7 mouse cellular contexts compared by ENCODE assay signal in genomic region chr2:154436076-154436457, GRCm38 (mm10). TPM values are rescaled to one million over a fixed set of nuclear protein-coding genes. Genes with fewer than 3 reads are reported as not detected.
DNase-seq lines count a peak whose midpoint lies in the region; ATAC-seq lines count a peak whose summit lies in the region.

No protein-coding gene starts in this region.

- H3K9me3 ChIP-seq in intestine, embryonic 16.5 days (ENCODE audit: control insufficient read depth, low read length), result no peaks in the 10 kb centered on the region
- H3K9me3 ChIP-seq in midbrain, embryonic 11.5 days (ENCODE audit: control insufficient read depth, low read length), result no peaks in the 10 kb centered on the region

- peak overlapping the region; percentile 98 for H3K4me3 ChIP-seq in intestine, embryonic 16.5 days (ENCODE audit: low read length)
- peak overlapping the region; percentile 96 for H3K4me3 ChIP-seq in midbrain, embryonic 11.5 days (ENCODE audit: low read depth, low read length)

- no peak overlapping the region for H3K27ac ChIP-seq in intestine, embryonic 16.5 days (ENCODE audit: low read length)
- peak overlapping the region; percentile 93; the same call in 1 of the 2 replicates for H3K27ac ChIP-seq in midbrain, embryonic 11.5 days (ENCODE audit: low read depth, low read length)

- H3K9ac ChIP-seq in intestine, embryonic 16.5 days (ENCODE audit: low read depth, low read length), result peak overlapping the region; percentile 100
- peak overlapping the region; percentile 98; the same call in 1 of the 2 replicates for H3K9ac ChIP-seq in midbrain, embryonic 11.5 days (ENCODE audit: low read length)

- H3K27me3 ChIP-seq in intestine, embryonic 16.5 days (replicated peaks; ENCODE audit: control insufficient read depth, insufficient read depth, low read length), result no peaks in the 10 kb centered on the region
- no peaks in the 10 kb centered on the region for H3K27me3 ChIP-seq in midbrain, embryonic 11.5 days (ENCODE audit: control insufficient read depth, insufficient read depth, low read length)

- peaks cover 12% of the 10 kb centered on the region for H3K4me1 ChIP-seq in intestine, embryonic 16.5 days (ENCODE audit: control insufficient read depth, insufficient read depth, low read length)
- H3K4me1 ChIP-seq in midbrain, embryonic 11.5 days (ENCODE audit: control insufficient read depth, insufficient read depth, low read length), result peaks cover 6% of the 10 kb centered on the region

- DNase-seq in adrenal gland, adult 8-10 months, result peak; percentile 98
- peak; percentile 98 for DNase-seq in embryo, embryonic 9.5 days (ENCODE audit: extremely low spot score)
- peak; percentile 96 to 98 for DNase-seq in gastrocnemius, postnatal 4 days (ENCODE audit: low spot score in 2 of 2)
- DNase-seq in left cerebral cortex, postnatal 36 days (ENCODE audit: low spot score in 2 of 2), result peak; percentile 98 to 99
- DNase-seq in midbrain, embryonic 11.5 days (ENCODE audit: low spot score, missing footprints), result peak; percentile 99
- peak; percentile 97 for DNase-seq in skeletal muscle tissue, adult 2 months (ENCODE audit: low read depth, low spot score)

- peak; percentile 99 for ATAC-seq in intestine, embryonic 16.5 days
- ATAC-seq in midbrain, embryonic 11.5 days (ENCODE audit: low FRiP score), result peak; percentile 99

- no peaks in the 10 kb centered on the region for H3K36me3 ChIP-seq in intestine, embryonic 16.5 days (ENCODE audit: control insufficient read depth, insufficient read depth, low read length)
- H3K36me3 ChIP-seq in midbrain, embryonic 11.5 days (ENCODE audit: control insufficient read depth, insufficient read depth, low read length), result no peaks in the 10 kb centered on the region

- intact Hi-C loops in left cerebral cortex, postnatal 36 days (cut with DNase I), result no loop called here

- H3K4me2 ChIP-seq in intestine, embryonic 16.5 days (ENCODE audit: low read depth, low read length), result peak overlapping the region; percentile 46
- peak overlapping the region; percentile 54 for H3K4me2 ChIP-seq in midbrain, embryonic 11.5 days

- under 1% methylated on average over 42 of the region's 44 CpGs for WGBS in intestine, embryonic 16.5 days
- WGBS in midbrain, embryonic 11.5 days, result under 1% methylated on average over 41 of the region's 44 CpGs

RNA-seq across cellular contexts. Expression of gene Cbfa2t2, which starts 0.2 kb away (rescaled TPM):
- total RNA-seq in adrenal gland, adult 8-10 months (2022), result 10 to 100 TPM; 34.0 to 55.4 (median 43.4) TPM
- total RNA-seq in gastrocnemius, postnatal 4 days (2021), result 10 to 100 TPM; 37.2 to 38.2 TPM
- 21.9 and 23.0 TPM in 2 replicates for polyA plus RNA-seq in intestine, embryonic 16.5 days (2015; fragmentation: Nextera tagmentation; extraction: Ambion mirVana)
- total RNA-seq in left cerebral cortex, postnatal 36 days (2021), result 10 to 100 TPM; 48.1 to 64.3 TPM
- 75.2 and 76.1 TPM in 2 replicates for polyA plus RNA-seq in midbrain, embryonic 11.5 days (2014; fragmentation: Nextera tagmentation; extraction: Ambion mirVana)

RNA-seq across cellular contexts. Expression of gene Snta1, which starts 28.2 kb away (rescaled TPM):
- 10 to 100 TPM; 21.3 to 37.6 (median 31.5) TPM for total RNA-seq in adrenal gland, adult 8-10 months (2022)
- 100 to 1,000 TPM in 1 of 2 experiments, 10 to 100 TPM in 1; 96.6 to 121 TPM for total RNA-seq in gastrocnemius, postnatal 4 days (2021)
- polyA plus RNA-seq in intestine, embryonic 16.5 days (2015; fragmentation: Nextera tagmentation; extraction: Ambion mirVana), result 4.1 and 4.3 TPM in 2 replicates
- 10 to 100 TPM; 35.5 to 36.3 TPM for total RNA-seq in left cerebral cortex, postnatal 36 days (2021)
- polyA plus RNA-seq in midbrain, embryonic 11.5 days (2014; fragmentation: Nextera tagmentation; extraction: Ambion mirVana), result 2.0 and 2.3 TPM in 2 replicates
